Mouse (Mus musculus): ENCODE measurements around the gene Ccdc141. TPM values are rescaled to one million over a fixed set of nuclear protein-coding genes. Genes with fewer than 3 reads are reported as not detected.

Ccdc141 gene
- polyA plus RNA-seq, 1 experiment from 2014 or later: 7.7 TPM

DNA sequence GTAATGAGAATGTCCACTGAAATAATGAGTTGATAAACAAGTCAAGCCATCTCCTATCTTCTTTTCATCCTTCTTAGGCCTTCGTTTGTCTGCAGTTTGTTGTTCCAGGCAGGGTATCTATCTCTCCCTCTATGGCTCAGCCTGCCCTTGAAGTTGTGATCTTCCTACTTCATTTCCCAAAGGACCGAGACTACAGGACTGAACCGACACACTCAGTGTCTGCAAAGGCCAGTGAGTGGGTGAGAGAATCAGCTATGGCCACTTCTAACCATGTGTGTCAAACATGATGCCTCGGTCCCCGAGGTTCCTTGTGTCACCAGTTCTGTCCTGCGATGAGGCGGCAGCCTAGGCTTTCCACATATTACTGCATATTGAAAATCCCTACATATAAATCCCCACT is 19.2 kb upstream of the Ccdc141 start:
- Histone ChIP-seq H3K4me1 (replicated peaks) (no peaks in the 10 kb centered on the region), H3K4me2 (no peak overlapping the region), H3K36me3 (peaks cover 46% of the 10 kb centered on the region), H3K27ac (replicated peaks) (no peak overlapping the region), H3K9me3 (no peaks in the 10 kb centered on the region), H3K27me3 (no peaks in the 10 kb centered on the region), H3K4me3 (no peak overlapping the region), H3K9ac (no peak overlapping the region)
- no peak for ATAC-seq (ENCODE audit: low FRiP score, low read depth)
- WGBS: 94% methylated on average over 7 of the region's 7 CpGs

DNA sequence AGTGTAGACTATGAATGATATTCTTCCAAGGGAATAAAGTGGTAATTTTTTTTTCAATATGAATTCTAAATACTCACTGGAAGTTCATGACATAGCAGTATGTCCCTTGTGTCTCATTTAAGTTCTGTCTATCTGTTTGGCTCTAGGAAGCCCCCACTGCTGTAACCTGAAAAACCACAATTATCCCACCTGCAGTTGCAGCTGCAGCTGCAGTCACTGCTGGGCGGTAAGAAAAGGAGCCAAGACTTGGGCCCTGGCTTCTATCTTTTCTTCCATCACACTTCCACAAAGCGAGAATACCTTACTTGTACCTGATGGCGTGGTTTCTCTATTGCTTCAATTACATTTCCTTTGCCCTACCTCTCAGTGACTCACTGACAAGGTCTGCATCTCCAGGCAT is 17.1 kb upstream of the Ccdc141 start:
- ATAC-seq (ENCODE audit: low FRiP score, low read depth): no peak
- Histone ChIP-seq H3K27ac (replicated peaks) (no peak overlapping the region), H3K4me2 (no peak overlapping the region), H3K4me3 (no peak overlapping the region), H3K36me3 (peaks cover 33% of the 10 kb centered on the region), H3K27me3 (no peaks in the 10 kb centered on the region), H3K9ac (no peak overlapping the region), H3K9me3 (no peaks in the 10 kb centered on the region), H3K4me1 (replicated peaks) (no peaks in the 10 kb centered on the region)
- WGBS: 92% methylated on average over 3 of the region's 3 CpGs

DNA sequence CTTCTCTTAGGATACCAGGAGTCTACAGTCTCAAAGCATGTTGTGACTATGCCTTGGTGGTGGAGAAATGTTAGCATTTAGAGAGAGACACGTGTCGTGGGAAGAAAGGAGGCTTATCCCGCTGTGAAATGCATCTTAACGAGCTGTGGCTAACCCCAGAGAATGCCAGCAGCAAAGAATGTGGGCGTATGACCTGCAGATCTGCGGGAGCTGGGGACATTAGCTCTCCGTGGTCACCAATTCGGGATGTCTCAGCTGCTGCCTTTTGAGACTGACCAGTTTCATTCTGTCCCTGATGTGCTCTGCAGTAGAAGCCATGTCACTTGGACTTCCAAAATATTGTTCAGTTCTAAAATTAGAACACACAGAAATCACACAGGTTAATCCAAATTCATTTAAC is 16.5 kb upstream of the Ccdc141 start:
- Histone ChIP-seq H3K27me3 (no peaks in the 10 kb centered on the region), H3K4me1 (replicated peaks) (no peaks in the 10 kb centered on the region), H3K27ac (replicated peaks) (no peak overlapping the region), H3K4me3 (no peak overlapping the region), H3K4me2 (no peak overlapping the region), H3K9me3 (no peaks in the 10 kb centered on the region), H3K9ac (no peak overlapping the region), H3K36me3 (peaks cover 30% of the 10 kb centered on the region)
- ATAC-seq (ENCODE audit: low FRiP score, low read depth): no peak
- 71% methylated on average over 8 of the region's 8 CpGs for WGBS

DNA sequence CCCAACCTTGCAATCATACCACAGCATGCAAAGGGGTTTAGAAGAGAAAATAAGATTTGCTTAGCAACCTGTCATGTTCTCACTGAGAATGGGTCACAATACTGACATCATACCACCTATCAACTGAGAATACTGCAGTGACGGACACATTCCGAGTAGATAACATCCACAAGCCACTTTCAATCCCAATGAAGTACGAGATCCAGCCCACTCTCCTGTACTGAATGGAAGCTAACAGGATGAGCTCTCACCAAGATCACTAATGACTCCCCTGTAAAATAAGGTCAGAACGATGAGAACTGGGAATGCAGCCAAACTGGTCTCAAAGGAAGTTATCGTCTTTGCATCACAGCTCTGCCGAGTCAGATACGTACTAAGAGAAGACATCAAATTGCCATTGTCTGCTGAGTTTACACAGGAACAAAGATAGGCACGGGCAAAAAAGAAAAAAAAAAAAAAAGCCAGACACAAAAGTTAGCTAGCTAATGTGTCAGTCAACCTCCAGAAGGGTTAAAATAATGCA is 13.7 kb upstream of the Ccdc141 start:
- 0 out of 2 replicates have a peak, but pooled peaks have one; percentile 23 for ATAC-seq (ENCODE audit: low FRiP score, low read depth)
- peaks cover 16% of the 10 kb centered on the region; the same call in 1 of the 2 replicates for H3K36me3 ChIP-seq

DNA sequence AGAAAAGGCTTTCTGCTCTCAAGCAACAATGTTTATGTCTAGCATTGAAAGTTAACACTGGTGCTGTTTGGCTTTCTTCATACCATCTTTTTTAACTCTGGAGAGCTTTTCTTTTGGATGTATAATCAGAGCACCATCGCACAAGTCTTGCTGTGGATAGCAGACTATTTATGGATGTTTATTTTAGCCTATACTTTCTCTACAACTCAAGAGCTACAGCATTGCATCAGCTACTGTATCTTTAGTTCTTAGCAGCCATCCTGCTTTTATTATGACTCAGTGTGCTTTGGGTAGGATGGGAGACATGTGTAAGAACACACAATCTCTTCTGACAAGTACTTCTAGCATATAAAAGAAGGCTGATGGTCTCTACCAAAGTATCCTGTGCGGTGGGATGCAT is 13.2 kb upstream of the Ccdc141 start:
- Histone ChIP-seq H3K9ac (no peak overlapping the region), H3K27ac (replicated peaks) (no peak overlapping the region), H3K27me3 (no peaks in the 10 kb centered on the region), H3K9me3 (no peaks in the 10 kb centered on the region), H3K36me3 (peaks cover 16% of the 10 kb centered on the region; the same call in 1 of the 2 replicates), H3K4me1 (replicated peaks) (no peaks in the 10 kb centered on the region), H3K4me3 (no peak overlapping the region), H3K4me2 (no peak overlapping the region)
- 96% methylated on average over 2 of the region's 2 CpGs for WGBS
- ATAC-seq (ENCODE audit: low FRiP score, low read depth): no peak

More for the DNA sequence above, 13.7 kb upstream of the Ccdc141 start:
- no peak overlapping the region for H3K9ac ChIP-seq
- no peaks in the 10 kb centered on the region for H3K9me3 ChIP-seq
- H3K4me3 ChIP-seq: no peak overlapping the region
- no peaks in the 10 kb centered on the region for H3K27me3 ChIP-seq
- 48% methylated on average over 8 of the region's 8 CpGs for WGBS
- H3K27ac ChIP-seq (replicated peaks): no peak overlapping the region
- no peak overlapping the region for H3K4me2 ChIP-seq
- no peaks in the 10 kb centered on the region for H3K4me1 ChIP-seq (replicated peaks)

DNA sequence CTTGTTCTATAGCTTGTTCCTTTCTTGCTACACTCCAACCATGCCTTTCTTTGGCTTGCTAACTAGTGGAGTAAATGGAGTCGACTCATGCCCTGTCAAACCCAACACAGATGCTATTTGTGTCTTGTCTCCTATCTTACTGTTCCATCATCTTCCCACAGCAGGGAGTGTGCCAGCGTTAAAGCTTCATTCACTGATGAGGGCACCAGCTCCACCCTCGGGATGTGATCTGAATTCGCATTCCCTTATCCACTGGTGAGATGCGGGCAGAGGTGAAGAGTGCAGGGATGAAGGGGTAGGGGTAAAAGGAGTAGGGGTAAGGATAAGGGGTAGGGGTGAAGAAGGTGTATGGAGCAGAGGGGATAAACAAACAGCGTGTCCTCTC is 12.6 kb upstream of the Ccdc141 start:
- Histone ChIP-seq H3K4me2 (no peak overlapping the region), H3K27ac (replicated peaks) (no peak overlapping the region), H3K27me3 (no peaks in the 10 kb centered on the region), H3K36me3 (peaks cover 10% of the 10 kb centered on the region; the same call in 1 of the 2 replicates), H3K4me3 (no peak overlapping the region), H3K9ac (no peak overlapping the region), H3K9me3 (no peaks in the 10 kb centered on the region), H3K4me1 (replicated peaks) (no peaks in the 10 kb centered on the region)
- ATAC-seq (ENCODE audit: low FRiP score, low read depth): no peak
- 75% methylated on average over 6 of the region's 6 CpGs for WGBS

DNA sequence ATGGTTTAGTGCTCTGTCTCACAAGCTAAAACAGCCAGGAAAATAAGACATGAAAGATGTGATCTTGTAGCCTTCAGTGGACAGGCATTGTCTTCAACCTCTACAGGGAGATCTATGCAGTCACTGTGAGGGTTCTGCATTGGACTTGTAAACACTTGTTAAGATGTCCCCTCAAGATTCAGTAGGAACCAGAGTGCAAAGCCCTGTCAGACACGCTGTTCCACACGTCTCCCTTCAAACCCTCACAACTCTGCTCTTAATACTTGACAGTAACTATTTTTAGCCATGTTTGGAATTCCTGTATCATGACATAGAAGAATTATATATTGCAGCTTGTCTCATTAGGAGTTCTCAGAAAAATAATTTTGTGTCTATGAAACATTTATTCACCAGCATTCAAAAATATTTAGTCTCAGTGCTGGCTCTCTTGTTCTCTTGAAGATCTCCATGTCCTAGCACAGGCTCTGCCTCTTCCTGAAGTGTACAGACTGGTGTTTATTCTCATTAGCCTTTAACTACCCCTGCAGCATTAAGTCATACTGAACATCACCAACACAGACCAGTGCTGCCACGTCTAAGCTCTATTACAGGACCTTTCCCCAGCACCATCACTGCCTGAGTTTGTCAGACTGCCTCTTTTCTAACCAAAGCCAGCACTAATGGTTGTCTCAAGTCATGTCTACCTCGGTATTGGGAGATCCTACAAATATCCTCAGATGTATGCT is 12.0 kb upstream of the Ccdc141 start:
- Histone ChIP-seq H3K9me3 (no peaks in the 10 kb centered on the region), H3K4me3 (no peak overlapping the region), H3K4me1 (replicated peaks) (no peaks in the 10 kb centered on the region), H3K27ac (replicated peaks) (no peak overlapping the region), H3K9ac (no peak overlapping the region), H3K36me3 (peaks cover 5% of the 10 kb centered on the region; the same call in 1 of the 2 replicates), H3K27me3 (no peaks in the 10 kb centered on the region), H3K4me2 (no peak overlapping the region)
- no peak for ATAC-seq (ENCODE audit: low FRiP score, low read depth)
- 89% methylated on average over 4 of the region's 4 CpGs for WGBS

DNA sequence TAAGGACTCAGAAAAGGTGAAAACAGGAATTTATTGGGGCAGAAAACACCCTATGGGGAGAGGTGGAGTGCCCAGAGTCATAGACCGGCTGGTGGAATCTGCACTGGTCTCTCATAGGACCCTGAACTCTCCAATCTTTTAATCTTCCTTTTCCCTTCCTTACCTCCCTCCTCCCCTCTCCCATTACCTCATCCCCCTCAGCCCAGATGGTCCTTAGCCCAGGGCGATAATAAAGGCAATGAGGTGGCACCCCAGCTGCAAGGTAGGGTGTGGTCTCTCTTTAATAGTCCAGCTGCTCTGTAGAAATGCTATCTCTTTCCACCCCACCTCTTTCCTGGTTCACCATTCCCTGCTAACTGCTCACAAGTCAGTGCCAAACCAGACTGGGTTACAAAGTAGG is 7.0 kb upstream of the Ccdc141 start:
- H3K4me3 ChIP-seq: no peak overlapping the region
- H3K27ac ChIP-seq (replicated peaks): no peak overlapping the region
- peaks cover 16% of the 10 kb centered on the region for H3K4me1 ChIP-seq (replicated peaks)
- H3K4me2 ChIP-seq: no peak overlapping the region
- no peaks in the 10 kb centered on the region for H3K36me3 ChIP-seq
- H3K9me3 ChIP-seq: no peaks in the 10 kb centered on the region
- ATAC-seq (ENCODE audit: low FRiP score, low read depth): no peak
- H3K9ac ChIP-seq: no peak overlapping the region
- no peaks in the 10 kb centered on the region for H3K27me3 ChIP-seq
- 64% methylated on average over 2 of the region's 2 CpGs for WGBS

DNA sequence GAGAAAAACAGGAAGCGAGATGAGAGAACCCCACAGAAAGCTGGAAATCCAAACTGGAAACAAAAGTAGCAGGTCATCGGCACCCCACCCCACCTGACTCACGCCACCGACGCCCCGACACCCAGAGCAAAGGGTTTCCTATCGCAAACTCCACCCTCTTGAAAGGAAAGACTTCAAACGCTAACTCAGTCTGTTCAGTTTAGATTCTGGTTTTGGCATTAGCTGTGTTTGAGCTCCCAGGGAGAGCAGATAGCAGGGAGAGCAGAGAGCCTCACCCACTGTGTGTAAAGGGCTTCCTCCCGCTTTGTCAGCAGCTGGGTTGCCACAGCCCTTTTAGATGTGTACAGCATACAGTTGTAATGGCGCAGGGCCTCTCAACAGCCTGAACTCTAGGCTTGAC is 6.0 kb upstream of the Ccdc141 start:
- Histone ChIP-seq H3K27me3 (no peaks in the 10 kb centered on the region), H3K27ac (replicated peaks) (no peak overlapping the region), H3K4me3 (no peak overlapping the region), H3K4me1 (replicated peaks) (peaks cover 26% of the 10 kb centered on the region), H3K9ac (no peak overlapping the region), H3K36me3 (no peaks in the 10 kb centered on the region), H3K9me3 (no peaks in the 10 kb centered on the region), H3K4me2 (no peak overlapping the region)
- 65% methylated on average over 10 of the region's 10 CpGs for WGBS
- no peak for ATAC-seq (ENCODE audit: low FRiP score, low read depth)

DNA sequence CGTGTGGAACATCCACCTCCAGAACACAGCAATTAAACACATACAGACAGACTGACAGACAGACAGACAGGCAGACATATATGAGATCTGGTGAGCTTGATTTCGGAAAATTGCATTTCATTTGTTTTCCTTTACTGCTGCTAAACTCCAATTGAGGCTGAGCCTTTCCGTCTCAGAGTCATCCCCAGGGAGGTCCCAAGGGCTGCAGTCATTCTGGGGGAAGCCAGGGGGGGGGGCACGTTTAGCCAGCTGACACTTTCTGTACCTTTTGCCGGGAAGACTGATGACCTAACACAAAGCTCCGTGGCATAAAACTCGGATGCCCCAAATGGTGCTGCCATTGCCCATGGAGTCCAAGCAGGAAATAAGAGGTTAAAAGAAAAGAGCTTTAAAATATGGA is 5.0 kb upstream of the Ccdc141 start:
- Histone ChIP-seq H3K27ac (replicated peaks) (no peak overlapping the region), H3K27me3 (no peaks in the 10 kb centered on the region), H3K4me2 (no peak overlapping the region), H3K9me3 (no peaks in the 10 kb centered on the region), H3K36me3 (no peaks in the 10 kb centered on the region), H3K4me3 (no peak overlapping the region), H3K4me1 (replicated peaks) (peaks cover 35% of the 10 kb centered on the region), H3K9ac (no peak overlapping the region)
- no peak for ATAC-seq (ENCODE audit: low FRiP score, low read depth)
- WGBS: 56% methylated on average over 7 of the region's 7 CpGs

DNA sequence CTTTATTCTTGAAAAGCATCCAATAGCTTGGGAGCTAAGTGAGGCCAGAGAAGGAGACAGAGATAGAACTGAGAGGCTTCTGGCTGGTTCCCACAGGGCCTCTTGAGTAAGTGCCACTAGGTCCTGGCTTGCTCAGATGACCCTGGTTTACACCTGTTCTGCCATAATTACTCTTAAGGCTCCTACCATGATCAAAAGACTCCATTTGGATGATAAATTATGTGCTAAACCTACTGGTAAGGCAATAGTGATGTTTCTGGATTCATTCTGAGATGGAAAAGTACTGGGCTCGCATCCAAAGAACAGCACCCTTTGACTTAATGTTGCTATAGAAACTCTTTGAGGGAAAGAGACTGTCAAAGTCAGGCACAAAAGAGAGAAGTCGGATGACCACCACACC is 3.9 kb upstream of the Ccdc141 start:
- Histone ChIP-seq H3K27me3 (no peaks in the 10 kb centered on the region), H3K27ac (replicated peaks) (no peak overlapping the region), H3K36me3 (no peaks in the 10 kb centered on the region), H3K9me3 (no peaks in the 10 kb centered on the region), H3K4me1 (replicated peaks) (peaks cover 45% of the 10 kb centered on the region), H3K9ac (no peak overlapping the region), H3K4me2 (no peak overlapping the region), H3K4me3 (no peak overlapping the region)
- no peak for ATAC-seq (ENCODE audit: low FRiP score, low read depth)
- 38% methylated on average over 2 of the region's 2 CpGs for WGBS

DNA sequence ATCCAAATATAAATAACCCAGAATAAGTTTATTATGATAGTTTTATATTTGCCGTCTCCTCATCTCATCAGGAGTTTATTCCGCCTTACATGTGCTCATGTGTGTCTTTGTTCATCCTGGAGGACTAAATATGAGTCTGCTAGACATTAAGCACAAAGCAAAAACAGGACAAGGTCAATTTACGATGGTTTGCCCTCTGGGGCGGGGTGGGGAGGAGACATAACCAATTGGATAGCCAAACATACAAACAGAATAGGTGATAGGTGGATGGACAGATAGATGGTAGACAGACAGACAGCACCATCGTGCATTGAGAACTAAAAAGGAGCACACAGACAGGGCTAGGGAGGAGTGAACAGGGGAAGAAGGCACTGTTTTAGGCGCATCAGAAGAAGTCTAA is 3.4 kb upstream of the Ccdc141 start:
- Histone ChIP-seq H3K27ac (replicated peaks) (no peak overlapping the region), H3K36me3 (no peaks in the 10 kb centered on the region), H3K9me3 (no peaks in the 10 kb centered on the region), H3K4me3 (no peak overlapping the region), H3K9ac (no peak overlapping the region), H3K4me1 (replicated peaks) (peaks cover 45% of the 10 kb centered on the region), H3K4me2 (no peak overlapping the region), H3K27me3 (no peaks in the 10 kb centered on the region)
- ATAC-seq (ENCODE audit: low FRiP score, low read depth): no peak
- WGBS: 92% methylated on average over 6 of the region's 6 CpGs

DNA sequence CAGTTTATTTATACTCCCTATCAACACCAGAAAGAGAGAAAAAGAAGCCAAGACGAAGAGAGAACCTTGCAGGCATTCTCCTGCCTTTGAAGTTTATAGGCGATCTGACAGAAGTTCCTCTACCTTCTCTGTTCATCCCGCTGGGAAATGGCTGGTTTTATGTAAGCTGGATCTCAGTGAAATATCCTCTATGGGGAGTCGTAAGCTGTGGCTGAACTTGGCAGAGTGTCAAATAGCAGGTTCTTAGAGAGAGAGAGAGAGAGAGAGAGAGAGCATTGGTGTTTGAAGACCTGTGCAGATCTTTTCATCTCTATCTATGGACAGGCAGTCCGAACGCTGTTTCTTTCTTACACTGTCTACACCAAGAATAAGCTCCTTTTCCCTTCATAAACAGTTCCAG is 2.9 kb upstream of the Ccdc141 start:
- H3K4me3 ChIP-seq: no peak overlapping the region
- no peaks in the 10 kb centered on the region for H3K9me3 ChIP-seq
- peaks cover 45% of the 10 kb centered on the region for H3K4me1 ChIP-seq (replicated peaks)
- H3K27ac ChIP-seq (replicated peaks): no peak overlapping the region
- no peak overlapping the region for H3K4me2 ChIP-seq
- WGBS: 60% methylated on average over 6 of the region's 6 CpGs
- ATAC-seq (ENCODE audit: low FRiP score, low read depth): no peak
- H3K9ac ChIP-seq: no peak overlapping the region
- H3K36me3 ChIP-seq: no peaks in the 10 kb centered on the region
- no peaks in the 10 kb centered on the region for H3K27me3 ChIP-seq
